Mouse (Mus musculus): ENCODE results near the gene Pla2g1b.

GRCm38 (mm10) chr5:115480101-115480500 lies 14.0 kb downstream of the Pla2g1b start:
- no peak for TF ChIP-seq CTCF (IDR thresholded peaks at IDR 0.05; ENCODE audit: low read depth)
- no peak for TF ChIP-seq EP300 (IDR thresholded peaks at IDR 0.05; ENCODE audit: low read depth)

Measured in liver, postnatal 0 days (tissue).